Mouse (Mus musculus): Measurements from ENCODE around the gene Tmem110.

Gene Tmem110

GRCm38 (mm10) chr14:30825476-30826131, at the start of gene Tmem110:
Gene Tmem110 (plus strand): TSS chr14:30825590.
- peak; percentile 57 for DNase-seq (ENCODE audit: low read depth, low spot score)

- no peak for DNase-seq (ENCODE audit: low read depth, low spot score)
Observed at GRCm38 (mm10) chr14:30784614-30785013, 40.8 kb upstream of the Tmem110 start.

GRCm38 (mm10) chr14:30789471-30789870, 35.9 kb upstream of the Tmem110 start:
- no peak for DNase-seq (ENCODE audit: low read depth, low spot score)

- no peak for DNase-seq (ENCODE audit: low read depth, low spot score)
Observed at GRCm38 (mm10) chr14:30792871-30793270, 32.5 kb upstream of the Tmem110 start.

GRCm38 (mm10) chr14:30801756-30802155, 23.6 kb upstream of the Tmem110 start:
- DNase-seq (ENCODE audit: low read depth, low spot score) = no peak

GRCm38 (mm10) chr14:30821136-30821535, 4.3 kb upstream of the Tmem110 start:
- DNase-seq (ENCODE audit: low read depth, low spot score) = no peak

- DNase-seq (ENCODE audit: low read depth, low spot score) = no peak
Observed at GRCm38 (mm10) chr14:30824456-30824995, 864 bp upstream of the Tmem110 start.

GRCm38 (mm10) chr14:30825021-30825475, 342 bp upstream of the Tmem110 start:
- no peak for DNase-seq (ENCODE audit: low read depth, low spot score)

GRCm38 (mm10) chr14:30826174-30827140, 1.1 kb downstream of the Tmem110 start:
- DNase-seq (ENCODE audit: low read depth, low spot score) = no peak

- no peak for DNase-seq (ENCODE audit: low read depth, low spot score)
Observed at GRCm38 (mm10) chr14:30827480-30827879, 2.1 kb downstream of the Tmem110 start.

GRCm38 (mm10) chr14:30828077-30828476, 2.7 kb downstream of the Tmem110 start:
- peak; percentile 71 for DNase-seq (ENCODE audit: low read depth, low spot score)

GRCm38 (mm10) chr14:30828635-30829460, 3.5 kb downstream of the Tmem110 start:
- DNase-seq (ENCODE audit: low read depth, low spot score) = peak; percentile 85

GRCm38 (mm10) chr14:30837416-30837996, 12.1 kb downstream of the Tmem110 start:
- no peak for DNase-seq (ENCODE audit: low read depth, low spot score)

- DNase-seq (ENCODE audit: low read depth, low spot score) = no peak
Observed at GRCm38 (mm10) chr14:30843701-30844100, 18.3 kb downstream of the Tmem110 start.

GRCm38 (mm10) chr14:30850504-30850903, 25.1 kb downstream of the Tmem110 start:
- no peak for DNase-seq (ENCODE audit: low read depth, low spot score)

- DNase-seq (ENCODE audit: low read depth, low spot score) = no peak
Observed at GRCm38 (mm10) chr14:30852325-30852724, 26.9 kb downstream of the Tmem110 start.

- peak; percentile 88 for DNase-seq (ENCODE audit: low read depth, low spot score)
Observed at GRCm38 (mm10) chr14:30855316-30855715, 29.9 kb downstream of the Tmem110 start.

- no peak for DNase-seq (ENCODE audit: low read depth, low spot score)
Observed at GRCm38 (mm10) chr14:30856885-30857507, 31.6 kb downstream of the Tmem110 start.

GRCm38 (mm10) chr14:30857990-30858389, 32.6 kb downstream of the Tmem110 start:
- DNase-seq (ENCODE audit: low read depth, low spot score) = no peak

- no peak for DNase-seq (ENCODE audit: low read depth, low spot score)
Observed at GRCm38 (mm10) chr14:30861421-30862125, 36.2 kb downstream of the Tmem110 start.
